Mouse (Mus musculus): ENCODE results near the gene Rnf34. TPM values are rescaled to one million over a fixed set of nuclear protein-coding genes. Genes with fewer than 3 reads are reported as not detected.

The Rnf34 gene
- polyA plus RNA-seq, 1 experiment from 2014 or later, result 32.0 TPM

Other genes starting within 250 kb of the Rnf34 start
- gene Ift81, start 235.5 kb upstream of the Rnf34 start, polyA plus RNA-seq (2015; fragmentation: Nextera tagmentation; extraction: Ambion mirVana), result 41.4 and 44.8 TPM in 2 replicates
- gene P2rx7, start 206.1 kb upstream of the Rnf34 start, polyA plus RNA-seq (2015; fragmentation: Nextera tagmentation; extraction: Ambion mirVana), result 3.2 and 3.6 TPM in 2 replicates
- gene P2rx4, start 142.5 kb upstream of the Rnf34 start, polyA plus RNA-seq (2015; fragmentation: Nextera tagmentation; extraction: Ambion mirVana), result 23.3 and 25.2 TPM in 2 replicates
- gene Camkk2, start 70.6 kb upstream of the Rnf34 start, polyA plus RNA-seq (2015; fragmentation: Nextera tagmentation; extraction: Ambion mirVana), result 38.4 and 38.9 TPM in 2 replicates
- 390 and 401 TPM in 2 replicates for gene Anapc5, start 28.7 kb upstream of the Rnf34 start, polyA plus RNA-seq (2015; fragmentation: Nextera tagmentation; extraction: Ambion mirVana)
- 42.9 and 43.9 TPM in 2 replicates for gene Kdm2b, start 139.8 kb downstream of the Rnf34 start, polyA plus RNA-seq (2015; fragmentation: Nextera tagmentation; extraction: Ambion mirVana)
- gene Orai1, start 165.0 kb downstream of the Rnf34 start, polyA plus RNA-seq (2015; fragmentation: Nextera tagmentation; extraction: Ambion mirVana), result 16.8 and 17.3 TPM in 2 replicates
- gene Morn3, start 197.0 kb downstream of the Rnf34 start, polyA plus RNA-seq (2015; fragmentation: Nextera tagmentation; extraction: Ambion mirVana), result 4.7 and 11.2 TPM in 2 replicates
- gene Tmem120b, start 218.4 kb downstream of the Rnf34 start, polyA plus RNA-seq (2015; fragmentation: Nextera tagmentation; extraction: Ambion mirVana), result 19.4 and 21.2 TPM in 2 replicates